Mouse (Mus musculus): ENCODE measurements around the gene Senp3. TPM values are rescaled to one million over a fixed set of nuclear protein-coding genes. Genes with fewer than 3 reads are reported as not detected.

Gene Senp3
- total and polyA plus RNA-seq, 3 experiments: 116 to 303 (median 256) TPM

- no peaks in the 10 kb centered on the region for H3K27me3 ChIP-seq (replicated peaks)
- TF ChIP-seq JUND (conservative IDR thresholded peaks at IDR 0.05; ENCODE audit: low read depth, low read length) (no peak), JUN (IDR thresholded peaks at IDR 0.05; ENCODE audit: insufficient read depth, low read depth, low read length) (no peak), MXI1 (IDR thresholded peaks at IDR 0.05; ENCODE audit: low read depth, low read length) (no peak), ZNF384 (IDR thresholded peaks at IDR 0.05; ENCODE audit: low read depth, low read length) (no peak), SMC3 (IDR thresholded peaks at IDR 0.05; ENCODE audit: low read depth, low read length) (no peak), BHLHE40 (IDR thresholded peaks at IDR 0.05; ENCODE audit: low read depth, low read length) (no peak), POLR2A (IDR thresholded peaks at IDR 0.05; ENCODE audit: low read depth, low read length) (no peak), USF2 (conservative IDR thresholded peaks at IDR 0.05; ENCODE audit: low read depth, low read length) (no peak), NRF1 (IDR thresholded peaks at IDR 0.05; ENCODE audit: low read depth, low read length) (no peak), MAFK (IDR thresholded peaks at IDR 0.05; ENCODE audit: insufficient replicate concordance, low read length) (no peak), CHD2 (IDR thresholded peaks at IDR 0.05; ENCODE audit: low read length) (no peak)
- DNase-seq (ENCODE audit: extremely low read depth): no peak
- H3K27ac ChIP-seq (ENCODE audit: insufficient read depth, low read depth): no peak overlapping the region
- no peaks in the 10 kb centered on the region for H3K9me3 ChIP-seq (replicated peaks; ENCODE audit: low read length)
- dilution Hi-C loops (cut with MboI; ENCODE audit: extremely low pct_ligation_motif_present, extremely low pct_unique_long_range_greater_than_20kb, low sequenced_read_pairs): no loop called here
- no peak overlapping the region for H3K9ac ChIP-seq (ENCODE audit: insufficient read depth, low read depth)
- H3K4me3 ChIP-seq (replicated peaks in 1 of 3; ENCODE audit: low read depth in 2 of 3, low read length in 2 of 3, poor library complexity in 1 of 3): no peak overlapping the region
- H3K36me3 ChIP-seq (replicated peaks in 1 of 2; ENCODE audit: control insufficient read depth in 1 of 2, insufficient read depth in 1 of 2, low read length in 1 of 2): no peaks in the 10 kb centered on the region
- H3K4me2 ChIP-seq (ENCODE audit: insufficient read depth, low read depth, poor library complexity, severe bottlenecking): no peak overlapping the region
- H3K4me1 ChIP-seq (ENCODE audit: control insufficient read depth in 1 of 2, insufficient read depth in 2 of 2): peaks cover 4 to 16% of the 10 kb centered on the region in 2 experiments
- no peaks in the 10 kb centered on the region for H3K79me2 ChIP-seq (replicated peaks; ENCODE audit: control insufficient read depth, extremely low read depth, insufficient read depth, poor library complexity, severe bottlenecking)
- in situ Hi-C loops (cut with MboI; ENCODE audit: low pct_ligation_motif_present, low pct_unique_long_range_greater_than_20kb, low sequenced_read_pairs): loop anchor here (10.0 kb wide), 1 partner anchor 55 kb away; no protein-coding TSS in a partner anchor
These were observed 8.0 kb upstream of the Senp3 start for GRCm38 (mm10) chr11:69689891-69690290.

GRCm38 (mm10) chr11:69687061-69687460 lies 5.2 kb upstream of the Senp3 start:
- no peaks in the 10 kb centered on the region for H3K27me3 ChIP-seq (replicated peaks)
- no peak for DNase-seq (ENCODE audit: extremely low read depth)
- no peaks in the 10 kb centered on the region for H3K36me3 ChIP-seq (replicated peaks in 1 of 2; ENCODE audit: control insufficient read depth in 1 of 2, insufficient read depth in 1 of 2, low read length in 1 of 2)
- H3K9ac ChIP-seq (ENCODE audit: insufficient read depth, low read depth): no peak overlapping the region
- in situ Hi-C loops (cut with MboI; ENCODE audit: low pct_ligation_motif_present, low pct_unique_long_range_greater_than_20kb, low sequenced_read_pairs): loop anchor here (10.0 kb wide), 1 partner anchor 58 kb away; no protein-coding TSS in a partner anchor
- no peaks in the 10 kb centered on the region for H3K9me3 ChIP-seq (replicated peaks; ENCODE audit: low read length)
- TF ChIP-seq MXI1 (IDR thresholded peaks at IDR 0.05; ENCODE audit: low read depth, low read length) (no peak), KAT2A (IDR thresholded peaks at IDR 0.05; ENCODE audit: insufficient replicate concordance, low read length) (no peak), CHD2 (IDR thresholded peaks at IDR 0.05; ENCODE audit: low read length) (no peak), RCOR1 (conservative IDR thresholded peaks at IDR 0.05; ENCODE audit: low read depth, low read length) (no peak), MYC (IDR thresholded peaks at IDR 0.05; ENCODE audit: low read depth, low read length) (no peak), IRF4 (IDR thresholded peaks at IDR 0.05; ENCODE audit: low read depth, low read length) (no peak), ZC3H11A (IDR thresholded peaks at IDR 0.05; ENCODE audit: low read depth, low read length) (no peak), CHD1 (IDR thresholded peaks at IDR 0.05; ENCODE audit: low read depth, low read length) (no peak), ELF1 (IDR thresholded peaks at IDR 0.05; ENCODE audit: low read depth, low read length) (no peak), HCFC1 (IDR thresholded peaks at IDR 0.05; ENCODE audit: low read depth, low read length) (no peak)
- H3K4me2 ChIP-seq (ENCODE audit: insufficient read depth, low read depth, poor library complexity, severe bottlenecking): no peak overlapping the region
- no peak overlapping the region for H3K27ac ChIP-seq (ENCODE audit: insufficient read depth, low read depth)
- no peak overlapping the region for H3K4me3 ChIP-seq (replicated peaks in 1 of 3; ENCODE audit: low read depth in 2 of 3, low read length in 2 of 3, poor library complexity in 1 of 3)
- dilution Hi-C loops (cut with MboI; ENCODE audit: extremely low pct_ligation_motif_present, extremely low pct_unique_long_range_greater_than_20kb, low sequenced_read_pairs): no loop called here
- no peaks in the 10 kb centered on the region for H3K79me2 ChIP-seq (replicated peaks; ENCODE audit: control insufficient read depth, extremely low read depth, insufficient read depth, poor library complexity, severe bottlenecking)
- peaks cover 4 to 29% of the 10 kb centered on the region in 2 experiments for H3K4me1 ChIP-seq (ENCODE audit: control insufficient read depth in 1 of 2, insufficient read depth in 2 of 2)

All from CH12.LX (cell line).